Mouse (Mus musculus) forebrain, embryonic 16.5 days (tissue): ENCODE measurements around the gene Nomo1. TPM values are rescaled to one million over a fixed set of nuclear protein-coding genes. Genes with fewer than 3 reads are reported as not detected.

Source experiments
- ATAC-seq: fragments of 200-750 bp; cut with Nextera tagmentation; 2 replicates; pipeline ENCODE4 v1.8.0; 2017; ENCODE audit warnings: mild to moderate bottlenecking, moderate library complexity
- H3K27ac ChIP-seq: fragments of 300-500 bp; sonication (generic); 2 replicates; pipeline ENCODE4 v1.5.1; 2014; ENCODE audit warnings: low read length, control low read depth
- H3K27me3 ChIP-seq: fragments of 300-500 bp; sonication (generic); replicated peaks from 2 replicates; pipeline ENCODE4 v1.6.1; 2014; ENCODE audit warnings: low read length; ENCODE audit not compliant: control insufficient read depth, insufficient read depth
- H3K36me3 ChIP-seq: fragments of 300-500 bp; sonication (generic); 2 replicates; pipeline ENCODE4 v1.6.1; 2014; ENCODE audit not compliant: control insufficient read depth, insufficient read depth
- H3K4me1 ChIP-seq: fragments of 300-500 bp; sonication (generic); replicated peaks from 2 replicates; pipeline ENCODE4 v1.6.1; 2014; ENCODE audit warnings: low read length; ENCODE audit not compliant: control insufficient read depth, insufficient read depth
- H3K4me2 ChIP-seq: fragments of 300-500 bp; sonication (generic); 2 replicates; pipeline ENCODE4 v1.6.1; 2014; ENCODE audit warnings: mild to moderate bottlenecking, low read length, control low read depth
- H3K4me3 ChIP-seq: fragments of 300-500 bp; sonication (generic); replicated peaks from 2 replicates; pipeline ENCODE4 v1.5.1; 2014; ENCODE audit warnings: mild to moderate bottlenecking, low read length, control low read depth
- H3K9ac ChIP-seq: fragments of 300-500 bp; sonication (generic); replicated peaks from 2 replicates; pipeline ENCODE4 v1.6.1; 2014; ENCODE audit warnings: low read depth, low read length, control low read depth
- H3K9me3 ChIP-seq: fragments of 300-500 bp; sonication (generic); 2 replicates; pipeline ENCODE4 v1.6.1; 2016; ENCODE audit warnings: low read length; ENCODE audit not compliant: control insufficient read depth
- WGBS: fragments of 180-500 bp; shearing (Covaris S2); extraction: QIAGEN DNeasy Blood & Tissue Kit; methylation state at CpG from one replicate; pipeline ENCODE4 v1.1.7; 2014; 5-methylcytosine and 5-hydroxymethylcytosine counted together
- polyA plus RNA-seq: library from polyadenylated mRNA; unstranded; fragments of >200 nt; fragmentation: Nextera tagmentation; extraction: Ambion mirVana; gene quantifications from 2 replicates; pipeline ENCODE4 v1.2.1, GENCODE M21; 2015

Nomo1 gene
- polyA plus RNA-seq, 1 experiment from 2014 or later, result 47.1 TPM

GRCm38 (mm10) chr7:46019594-46019993 is 13.9 kb upstream of the Nomo1 start:
- WGBS, result 72% methylated on average over 3 of the region's 3 CpGs
- ATAC-seq, result no peak
- no peak overlapping the region for H3K9ac ChIP-seq
- no peak overlapping the region for H3K4me3 ChIP-seq
- no peaks in the 10 kb centered on the region for H3K36me3 ChIP-seq
- no peak overlapping the region for H3K4me2 ChIP-seq
- H3K27me3 ChIP-seq, result no peaks in the 10 kb centered on the region
- H3K9me3 ChIP-seq, result no peaks in the 10 kb centered on the region
- no peak overlapping the region for H3K27ac ChIP-seq
- no peaks in the 10 kb centered on the region for H3K4me1 ChIP-seq

DNA sequence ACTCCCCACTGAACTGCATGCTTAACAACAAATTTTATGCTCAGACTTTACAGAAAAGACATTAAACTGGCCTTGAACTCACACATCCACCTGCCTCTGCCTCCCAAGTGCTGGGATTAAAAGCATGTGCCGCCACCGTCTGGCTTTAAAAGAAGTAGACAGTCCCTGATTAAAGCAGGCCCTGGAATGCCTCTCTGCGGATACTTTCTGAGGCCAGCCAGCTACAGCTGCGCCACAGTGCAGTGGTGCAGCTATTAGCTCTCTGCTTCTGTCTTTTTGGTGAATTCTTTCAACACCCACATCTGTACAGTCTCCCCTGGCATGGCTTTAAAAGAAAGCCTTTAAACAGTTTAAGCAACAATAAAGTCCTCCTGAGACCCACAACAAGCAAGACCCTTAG is 11.5 kb upstream of the Nomo1 start:
- Histone ChIP-seq H3K4me1 (no peaks in the 10 kb centered on the region), H3K27me3 (no peaks in the 10 kb centered on the region; the same call in 1 of the 2 replicates), H3K27ac (no peak overlapping the region), H3K9me3 (no peaks in the 10 kb centered on the region), H3K9ac (no peak overlapping the region), H3K4me2 (no peak overlapping the region), H3K36me3 (no peaks in the 10 kb centered on the region), H3K4me3 (no peak overlapping the region)
- ATAC-seq, result no peak
- 11% methylated on average over 4 of the region's 4 CpGs for WGBS

GRCm38 (mm10) chr7:46025436-46025835 is 8.1 kb upstream of the Nomo1 start:
- H3K4me1 ChIP-seq, result no peaks in the 10 kb centered on the region
- H3K36me3 ChIP-seq, result no peaks in the 10 kb centered on the region
- no peak overlapping the region for H3K9ac ChIP-seq
- no peak overlapping the region for H3K4me2 ChIP-seq
- H3K4me3 ChIP-seq, result no peak overlapping the region
- 77% methylated on average over 9 of the region's 9 CpGs for WGBS
- H3K27ac ChIP-seq, result no peak overlapping the region
- H3K9me3 ChIP-seq, result no peaks in the 10 kb centered on the region
- ATAC-seq, result no peak
- H3K27me3 ChIP-seq, result no peaks in the 10 kb centered on the region; the same call in 1 of the 2 replicates

DNA sequence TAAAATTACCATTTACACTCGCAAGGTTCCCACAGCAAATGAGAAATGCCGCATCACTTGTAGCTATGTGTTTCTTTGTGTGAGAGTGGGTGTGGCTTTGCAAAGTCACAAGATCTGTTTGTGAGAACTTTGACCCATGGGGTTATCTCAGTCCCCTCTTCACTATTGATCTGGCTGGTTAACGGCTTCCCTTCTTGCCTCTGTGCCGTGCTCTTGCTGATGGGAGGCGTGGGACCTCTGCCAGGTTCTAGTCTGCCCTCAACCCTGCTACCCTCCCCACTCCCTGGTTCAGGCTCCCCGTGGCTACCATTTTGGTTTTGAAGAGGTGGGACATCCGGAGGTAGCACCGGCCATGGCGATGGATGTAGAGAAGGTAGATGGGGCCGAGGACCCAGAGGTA is 4.8 kb upstream of the Nomo1 start:
- Histone ChIP-seq H3K27ac (no peak overlapping the region), H3K4me2 (no peak overlapping the region), H3K9ac (no peak overlapping the region), H3K36me3 (no peaks in the 10 kb centered on the region), H3K4me3 (no peak overlapping the region), H3K27me3 (no peaks in the 10 kb centered on the region; the same call in 1 of the 2 replicates), H3K9me3 (no peaks in the 10 kb centered on the region), H3K4me1 (no peaks in the 10 kb centered on the region)
- WGBS, result 88% methylated on average over 10 of the region's 10 CpGs
- no peak for ATAC-seq

GRCm38 (mm10) chr7:46029299-46030144 is 4.0 kb upstream of the Nomo1 start:
- Histone ChIP-seq H3K4me3 (no peak overlapping the region), H3K9me3 (no peaks in the 10 kb centered on the region), H3K27ac (no peak overlapping the region), H3K27me3 (no peaks in the 10 kb centered on the region; the same call in 1 of the 2 replicates), H3K4me2 (no peak overlapping the region), H3K4me1 (peaks cover 4% of the 10 kb centered on the region), H3K36me3 (no peaks in the 10 kb centered on the region), H3K9ac (no peak overlapping the region)
- no peak for ATAC-seq
- WGBS, result 64% methylated on average over 8 of the region's 9 CpGs

GRCm38 (mm10) chr7:46030145-46030488 is 3.4 kb upstream of the Nomo1 start, which contains the start of gene Abcc6:
Gene Abcc6, minus strand, starts transcription at chr7:46030302.
- H3K27ac ChIP-seq, result no peak within 1 kb of the TSS
- ATAC-seq, result no peak
- 6% methylated on average over 11 of the region's 11 CpGs for WGBS
- peaks cover 10% of the 10 kb centered on the region for H3K4me1 ChIP-seq
- H3K4me3 ChIP-seq, result no peak within 1 kb of the TSS
- H3K36me3 ChIP-seq, result no peaks in the 10 kb centered on the region
- no peak within 1 kb of the TSS for H3K4me2 ChIP-seq
- no peaks in the 10 kb centered on the region for H3K9me3 ChIP-seq
- no peaks in the 10 kb centered on the region; the same call in 1 of the 2 replicates for H3K27me3 ChIP-seq
- no peak within 1 kb of the TSS for H3K9ac ChIP-seq

- no peak overlapping the region for H3K27ac ChIP-seq
- H3K4me1 ChIP-seq, result peaks cover 14% of the 10 kb centered on the region
- H3K9ac ChIP-seq, result no peak overlapping the region
- H3K4me3 ChIP-seq, result no peak overlapping the region
- H3K9me3 ChIP-seq, result no peaks in the 10 kb centered on the region
- H3K27me3 ChIP-seq, result no peaks in the 10 kb centered on the region
- WGBS, result 85% methylated on average over 2 of the region's 2 CpGs
- no peak for ATAC-seq
- no peak overlapping the region for H3K4me2 ChIP-seq
- no peaks in the 10 kb centered on the region for H3K36me3 ChIP-seq
Measured at GRCm38 (mm10) chr7:46031075-46031474, 2.4 kb upstream of the Nomo1 start.

GRCm38 (mm10) chr7:46033870-46034337 is 406 bp downstream of the Nomo1 start:
- Histone ChIP-seq H3K4me2 (peak overlapping the region; percentile 76), H3K36me3 (0 out of 2 replicates have a peak, but pooled peaks cover 3% of the 10 kb centered on the region), H3K9me3 (no peaks in the 10 kb centered on the region), H3K27me3 (no peaks in the 10 kb centered on the region), H3K4me3 (peak overlapping the region; percentile 79), H3K4me1 (peaks cover 14% of the 10 kb centered on the region), H3K9ac (peak overlapping the region; percentile 79), H3K27ac (no peak overlapping the region)
- no peak for ATAC-seq
- WGBS, result under 1% methylated on average over 24 of the region's 35 CpGs

- Histone ChIP-seq H3K27me3 (no peaks in the 10 kb centered on the region), H3K4me3 (no peak overlapping the region), H3K4me2 (peak overlapping the region; percentile 76), H3K36me3 (peaks cover 11% of the 10 kb centered on the region; the same call in 1 of the 2 replicates), H3K27ac (no peak overlapping the region), H3K4me1 (peaks cover 14% of the 10 kb centered on the region), H3K9me3 (no peaks in the 10 kb centered on the region), H3K9ac (no peak overlapping the region)
- 93% methylated on average over 2 of the region's 2 CpGs for WGBS
- ATAC-seq, result no peak
Measured at GRCm38 (mm10) chr7:46034991-46035390, 1.5 kb downstream of the Nomo1 start.
